In genomic region chr11:97197021-97197420, GRCm38 (mm10) we compare ENCODE assay signal across 19 mouse cellular contexts.
"Had no signal": no experiment of that assay in that cellular context is flagged by ENCODE, and none has a peak within 500 bp of the region (broad histone marks: within the 10 kb centered on the region; RNA-seq: fewer than 3 reads in every experiment).

No protein-coding gene starts in this region.

- DNase-seq: lung, adult 2 months; lung, postnatal 10 days; lung, postnatal 36 days; retina, postnatal 1 day; right cerebral cortex, adult 18-20 months; thymus, adult 2 months; thymus, postnatal 25 days; thymus, postnatal 4 days had no signal

- H3K4me2 ChIP-seq: midbrain, embryonic 11.5 days; midbrain, embryonic 13.5 days; neural tube, embryonic 13.5 days; neural tube, embryonic 15.5 days; stomach, embryonic 15.5 days had no signal

- H3K9ac ChIP-seq: liver, embryonic 14.5 days; midbrain, embryonic 13.5 days; neural tube, embryonic 13.5 days; neural tube, embryonic 15.5 days; stomach, embryonic 15.5 days had no signal

- ATAC-seq: midbrain, embryonic 13.5 days; midbrain, embryonic 16.5 days had no signal

- H3K27ac ChIP-seq: liver, embryonic 14.5 days; macrophage; midbrain, embryonic 13.5 days; neural tube, embryonic 13.5 days; neural tube, embryonic 15.5 days; stomach, embryonic 15.5 days; stomach, postnatal 0 days had no signal

- H3K9me3 ChIP-seq: midbrain, embryonic 13.5 days; neural tube, embryonic 15.5 days; stomach, embryonic 15.5 days had no signal

- H3K4me1 ChIP-seq: midbrain, embryonic 13.5 days; neural tube, embryonic 13.5 days; neural tube, embryonic 15.5 days; stomach, embryonic 15.5 days had no signal

- H3K36me3 ChIP-seq: midbrain, embryonic 13.5 days; neural tube, embryonic 13.5 days; neural tube, embryonic 15.5 days; stomach, embryonic 15.5 days had no signal

- H3K4me3 ChIP-seq: megakaryocyte, embryonic 14.5 days; midbrain, embryonic 13.5 days; myocyte; neural tube, embryonic 13.5 days; neural tube, embryonic 15.5 days; stomach, embryonic 15.5 days had no signal

- H3K27me3 ChIP-seq: midbrain, embryonic 13.5 days; neural tube, embryonic 13.5 days; neural tube, embryonic 15.5 days; stomach, embryonic 15.5 days had no signal
